Mouse (Mus musculus) stomach, postnatal 0 days (tissue): ENCODE results near the gene Zfp26. TPM values are rescaled to one million over a fixed set of nuclear protein-coding genes. Genes with fewer than 3 reads are reported as not detected.

ENCODE experiments used
- ATAC-seq: fragments of 200-750 bp; cut with Nextera tagmentation; 2 replicates; pipeline ENCODE4 v1.8.0; 2017; ENCODE audit not compliant: low FRiP score, low TSS enrichment
- DNase-seq: peaks from one replicate; pipeline ENCODE4 v3.0.0-alpha.2; 2016; ENCODE audit warnings: low spot score
- H3K27ac ChIP-seq: fragments of 300-500 bp; sonication (generic); replicated peaks from 2 replicates; pipeline ENCODE4 v1.5.1; 2014; ENCODE audit warnings: mild to moderate bottlenecking, control low read depth
- H3K27me3 ChIP-seq: fragments of 300-500 bp; sonication (generic); 2 replicates; pipeline ENCODE4 v1.6.1; 2014; ENCODE audit warnings: low read length; ENCODE audit not compliant: control insufficient read depth, insufficient read depth
- H3K36me3 ChIP-seq: fragments of 300-500 bp; sonication (generic); 2 replicates; pipeline ENCODE4 v1.6.1; 2014; ENCODE audit warnings: low read length, mixed read lengths; ENCODE audit not compliant: control insufficient read depth, insufficient read depth
- H3K4me1 ChIP-seq: fragments of 300-500 bp; sonication (generic); replicated peaks from 2 replicates; pipeline ENCODE4 v1.6.1; 2014; ENCODE audit warnings: antibody characterized with exemption; ENCODE audit not compliant: control insufficient read depth, insufficient read depth
- H3K4me2 ChIP-seq: fragments of 300-500 bp; sonication (generic); replicated peaks from 2 replicates; pipeline ENCODE4 v1.6.1; 2014; ENCODE audit warnings: low read depth, mild to moderate bottlenecking, control low read depth, moderate library complexity
- H3K4me3 ChIP-seq: fragments of 300-500 bp; sonication (generic); 2 replicates; pipeline ENCODE4 v1.5.1; 2014; ENCODE audit warnings: low read depth, low read length, control low read depth
- H3K9ac ChIP-seq: fragments of 300-500 bp; sonication (generic); 2 replicates; pipeline ENCODE4 v1.6.1; 2014; ENCODE audit warnings: mild to moderate bottlenecking, low read length, control low read depth, mixed read lengths
- H3K9me3 ChIP-seq: fragments of 300-500 bp; sonication (generic); 2 replicates; pipeline ENCODE4 v1.6.1; 2016; ENCODE audit warnings: low read length; ENCODE audit not compliant: control insufficient read depth
- CTCF ChIP-seq: IDR thresholded peaks from 2 replicates; pipeline ENCODE4 v1.5.1; 2016; ENCODE audit warnings: antibody characterized with exemption, low read depth, mild to moderate bottlenecking, moderate library complexity
- EP300 ChIP-seq: optimal IDR thresholded peaks from 2 replicates; pipeline ENCODE3; 2016; ENCODE audit warnings: antibody characterized with exemption
- WGBS: fragments of 180-500 bp; shearing (Covaris S2); extraction: QIAGEN DNeasy Blood & Tissue Kit; methylation state at CpG from one replicate; pipeline ENCODE4 v1.1.7; 2014; 5-methylcytosine and 5-hydroxymethylcytosine counted together
- polyA plus RNA-seq: library from polyadenylated mRNA; unstranded; fragments of >200 nt; fragmentation: Nextera tagmentation; extraction: Ambion mirVana; gene quantifications from 2 replicates; pipeline ENCODE4 v1.2.1, GENCODE M21; 2015

Gene Zfp26
- 7.0 and 7.9 TPM in 2 replicates for polyA plus RNA-seq

GRCm38 (mm10) chr9:20459377-20460317 lies at the start of gene Zfp26:
Gene Zfp26 (minus strand): TSS chr9:20460162.
- Histone ChIP-seq H3K36me3 (peaks cover 4% of the 10 kb centered on the region), H3K9ac (peak within 1 kb of the TSS; percentile 89), H3K4me2 (peak within 1 kb of the TSS; percentile 56), H3K4me3 (peak within 1 kb of the TSS; percentile 83), H3K4me1 (no peaks in the 10 kb centered on the region), H3K27me3 (no peaks in the 10 kb centered on the region), H3K9me3 (no peaks in the 10 kb centered on the region), H3K27ac (peak within 1 kb of the TSS; percentile 94)
- ATAC-seq (peak; percentile 96), DNase-seq (peak; percentile 87)
- TF ChIP-seq EP300 (peak; percentile 74), CTCF (no peak)
- WGBS, result under 1% methylated on average over 48 of the region's 48 CpGs

DNA sequence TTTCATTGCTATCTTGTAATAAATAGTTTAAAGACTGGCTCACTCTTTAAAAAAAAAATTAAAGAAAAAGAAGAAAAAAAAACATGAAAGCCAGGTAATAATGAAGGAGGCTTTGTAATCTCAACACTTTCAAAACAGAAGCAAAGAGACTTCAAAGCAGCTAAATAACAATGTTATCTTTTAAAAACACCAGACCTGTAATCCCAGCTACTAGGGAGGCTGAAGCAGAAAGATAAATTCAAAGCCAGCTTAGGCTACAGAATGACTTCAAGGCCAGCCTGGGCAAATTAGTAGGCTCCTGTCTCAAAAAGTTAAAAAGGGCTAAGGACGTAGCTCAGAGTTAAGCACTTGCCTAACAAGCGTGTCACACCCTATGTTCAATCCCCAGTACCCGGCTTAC lies 49.7 kb upstream of the Zfp26 start:
- no peak overlapping the region for H3K4me3 ChIP-seq
- H3K27ac ChIP-seq, result no peak overlapping the region
- H3K36me3 ChIP-seq, result 0 out of 2 replicates have a peak, but pooled peaks cover 5% of the 10 kb centered on the region
- no peak for TF ChIP-seq CTCF
- TF ChIP-seq EP300, result no peak
- ATAC-seq (no peak), DNase-seq (no peak)
- no peak overlapping the region for H3K4me2 ChIP-seq
- H3K4me1 ChIP-seq, result no peaks in the 10 kb centered on the region
- 59% methylated on average over 3 of the region's 3 CpGs for WGBS
- no peak overlapping the region for H3K9ac ChIP-seq
- no peaks in the 10 kb centered on the region for H3K9me3 ChIP-seq
- H3K27me3 ChIP-seq, result no peaks in the 10 kb centered on the region

DNA sequence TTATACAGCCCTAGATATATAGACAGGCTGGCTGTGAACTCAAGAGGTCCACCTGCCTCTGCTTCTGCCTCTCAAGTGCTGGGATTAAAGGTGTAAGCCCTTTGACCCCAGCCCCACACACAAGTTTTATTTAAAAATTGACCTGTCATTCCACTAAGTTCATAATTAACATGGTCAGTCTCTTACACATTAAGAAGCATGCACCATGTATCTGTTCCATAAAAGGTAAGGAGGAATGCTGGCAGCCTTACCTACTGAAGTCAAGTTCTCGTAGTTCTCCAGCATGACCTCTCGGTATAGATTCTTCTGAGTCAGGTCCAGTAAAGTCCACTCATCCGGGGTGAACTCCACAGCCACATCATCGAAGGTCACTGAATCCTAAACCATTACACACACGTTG lies 44.8 kb upstream of the Zfp26 start:
- H3K4me1 ChIP-seq, result no peaks in the 10 kb centered on the region
- DNase-seq (no peak), ATAC-seq (no peak)
- H3K4me3 ChIP-seq, result no peak overlapping the region
- no peak overlapping the region for H3K27ac ChIP-seq
- H3K9ac ChIP-seq, result no peak overlapping the region
- no peaks in the 10 kb centered on the region for H3K27me3 ChIP-seq
- no peaks in the 10 kb centered on the region for H3K9me3 ChIP-seq
- peaks cover 17% of the 10 kb centered on the region; the same call in 1 of the 2 replicates for H3K36me3 ChIP-seq
- no peak overlapping the region for H3K4me2 ChIP-seq
- WGBS, result 87% methylated on average over 5 of the region's 5 CpGs
- no peak for TF ChIP-seq EP300
- TF ChIP-seq CTCF, result no peak

- H3K4me2 ChIP-seq, result peak overlapping the region; percentile 81
- no peaks in the 10 kb centered on the region for H3K4me1 ChIP-seq
- peak overlapping the region; percentile 88 for H3K9ac ChIP-seq
- H3K9me3 ChIP-seq, result no peaks in the 10 kb centered on the region
- no peaks in the 10 kb centered on the region for H3K27me3 ChIP-seq
- peak; percentile 46 for TF ChIP-seq CTCF
- no peak for TF ChIP-seq EP300
- DNase-seq, result peak; percentile 15
- peak; percentile 18; the same call in 1 of the 2 replicates for ATAC-seq
- peaks cover 5% of the 10 kb centered on the region for H3K36me3 ChIP-seq
- H3K4me3 ChIP-seq, result peak overlapping the region; percentile 72
- H3K27ac ChIP-seq, result peak overlapping the region; percentile 93
- WGBS, result 2% methylated on average over 9 of the region's 9 CpGs
These were observed 33.3 kb upstream of the Zfp26 start for GRCm38 (mm10) chr9:20493281-20493680.

DNA sequence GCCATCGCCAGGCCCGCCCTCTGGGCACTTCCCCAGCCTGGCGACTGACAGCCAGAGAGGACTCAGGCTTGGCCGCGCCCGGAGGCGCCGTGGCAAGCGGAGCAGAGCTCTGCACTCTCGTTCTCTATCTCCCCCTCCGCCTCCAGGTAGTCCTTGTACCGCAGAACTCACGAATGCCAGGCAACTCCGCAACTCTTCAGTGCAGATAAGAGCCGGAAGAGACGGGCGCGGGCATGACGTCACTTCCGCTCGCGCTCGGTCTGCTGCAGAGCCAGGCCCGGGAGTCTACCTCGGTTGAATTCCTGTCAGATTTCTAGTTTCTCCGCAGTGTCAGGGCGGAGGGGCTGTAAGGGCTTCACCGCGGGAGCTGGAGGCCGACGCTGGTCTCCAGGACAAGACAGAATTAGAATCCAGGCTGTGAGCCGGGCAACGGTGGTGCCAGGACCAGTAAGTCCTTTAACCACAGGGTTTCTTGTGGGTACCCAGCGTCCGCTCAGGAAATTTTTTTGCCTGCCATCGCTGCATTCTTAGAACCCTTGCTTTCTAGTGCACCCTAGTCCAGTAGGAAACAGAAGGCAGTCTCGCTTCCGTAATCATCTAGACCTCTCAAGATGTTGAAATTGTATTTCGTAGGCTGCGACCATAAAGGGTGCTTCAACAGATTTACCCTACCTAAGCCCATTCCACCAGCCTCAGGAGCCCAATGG lies 32.7 kb upstream of the Zfp26 start, which contains the start of gene Zfp426:
Gene Zfp426, minus strand, starts transcription at position 220 of the 707 bp plus-strand sequence.
- Histone ChIP-seq H3K36me3 (peaks cover 5% of the 10 kb centered on the region), H3K9ac (peak within 1 kb of the TSS; percentile 88), H3K27me3 (no peaks in the 10 kb centered on the region), H3K4me1 (no peaks in the 10 kb centered on the region), H3K4me3 (peak within 1 kb of the TSS; percentile 72), H3K4me2 (peak within 1 kb of the TSS; percentile 81), H3K27ac (peak within 1 kb of the TSS; percentile 93), H3K9me3 (no peaks in the 10 kb centered on the region)
- under 1% methylated on average over 40 of the region's 40 CpGs for WGBS
- peak; percentile 90 for DNase-seq
- ATAC-seq, result peak; percentile 97
- TF ChIP-seq EP300, result no peak
- no peak for TF ChIP-seq CTCF
